ENCODE assay signal across 18 mouse cellular contexts in the genomic region with DNA sequence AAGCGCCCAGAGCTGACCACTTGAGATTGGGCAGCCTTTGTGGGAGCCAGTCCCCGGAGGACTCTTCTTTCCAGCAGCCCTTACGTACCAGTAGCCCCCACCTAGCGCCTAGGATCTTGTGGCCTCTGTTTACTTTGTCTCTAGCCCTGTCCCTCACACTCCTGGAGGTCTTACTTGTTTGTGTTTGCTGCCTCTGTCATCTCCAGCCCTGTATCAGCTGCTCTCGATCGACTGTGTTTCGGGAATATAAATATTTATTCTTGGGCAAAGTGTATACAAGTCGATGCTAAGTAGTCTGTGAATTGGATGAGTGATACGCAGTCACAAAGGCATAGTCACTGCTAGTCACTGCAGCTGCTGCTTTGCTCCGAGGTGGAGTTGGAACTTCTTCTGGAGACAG.
"Had no signal": no experiment of that assay in that cellular context is flagged by ENCODE, and none has a peak within 500 bp of the region (broad histone marks: within the 10 kb centered on the region; RNA-seq: fewer than 3 reads in every experiment).

No protein-coding gene starts in this region.

- DNase-seq: kidney, adult 2 months; kidney, postnatal 25 days; layer of hippocampus, adult 9-11 months; liver; spleen, adult 18-20 months; thymus, adult 2 months; thymus, postnatal 14 days; thymus, postnatal 4 days had no signal

- H3K9me3 ChIP-seq: limb, embryonic 10.5 days; limb, embryonic 13.5 days; liver, embryonic 12.5 days; liver, embryonic 15.5 days; megakaryocyte, embryonic 14.5 days; midbrain, embryonic 10.5 days; midbrain, embryonic 13.5 days; stomach, embryonic 15.5 days had no signal

- H3K4me2 ChIP-seq: limb, embryonic 13.5 days; liver, embryonic 12.5 days; liver, embryonic 15.5 days; midbrain, embryonic 13.5 days; stomach, embryonic 15.5 days had no signal

- H3K36me3 ChIP-seq: limb, embryonic 13.5 days; liver, embryonic 12.5 days; liver, embryonic 15.5 days; midbrain, embryonic 13.5 days; stomach, embryonic 15.5 days had no signal

- H3K9ac ChIP-seq: limb, embryonic 13.5 days; liver, embryonic 12.5 days; liver, embryonic 15.5 days; midbrain, embryonic 13.5 days; stomach, embryonic 15.5 days had no signal

- H3K27ac ChIP-seq: kidney, postnatal 0 days; layer of hippocampus, adult 2 months; limb, embryonic 10.5 days; limb, embryonic 13.5 days; liver, embryonic 12.5 days; liver, embryonic 15.5 days; midbrain, embryonic 10.5 days; midbrain, embryonic 13.5 days; stomach, embryonic 15.5 days had no signal

- H3K4me3 ChIP-seq: layer of hippocampus, adult 2 months; limb, embryonic 10.5 days; limb, embryonic 13.5 days; liver, embryonic 12.5 days; liver, embryonic 15.5 days; megakaryocyte, embryonic 14.5 days; midbrain, embryonic 10.5 days; midbrain, embryonic 13.5 days; stomach, embryonic 15.5 days had no signal

- H3K27me3 ChIP-seq: limb, embryonic 13.5 days; megakaryocyte, embryonic 14.5 days; midbrain, embryonic 13.5 days; stomach, embryonic 15.5 days had no signal

- ATAC-seq: liver, embryonic 12.5 days; midbrain, embryonic 13.5 days had no signal
